Mouse (Mus musculus): Measurements from ENCODE around the gene Icos. TPM values are rescaled to one million over a fixed set of nuclear protein-coding genes. Genes with fewer than 3 reads are reported as not detected.
A peak's percentile ranks its signal among the peaks of the same experiment; 100 is the strongest.

Icos gene
- total RNA-seq, 2 experiments from 2014 or later = 0.17 TPM; not detected in 1

- DNase-seq (ENCODE audit: extremely low spot score in 1 of 2, low spot score in 2 of 2) = no peak
These were observed 49.0 kb downstream of the Icos start for GRCm38 (mm10) chr1:61026712-61027111.

GRCm38 (mm10) chr1:61027519-61027918, 49.8 kb downstream of the Icos start:
- intact Hi-C loops (cut with DNase I) = no loop called here
- DNase-seq (ENCODE audit: extremely low spot score in 1 of 2, low spot score in 2 of 2) = no peak

More at GRCm38 (mm10) chr1:61026712-61027111, 49.0 kb downstream of the Icos start:
- intact Hi-C loops (cut with DNase I) = no loop called here

- no peak for DNase-seq (ENCODE audit: extremely low spot score in 1 of 2, low spot score in 2 of 2)
- intact Hi-C loops (cut with DNase I) = no loop called here
These were observed 52.2 kb downstream of the Icos start for GRCm38 (mm10) chr1:61029919-61030318.

- intact Hi-C loops (cut with DNase I) = no loop called here
- no peak for DNase-seq (ENCODE audit: extremely low spot score in 1 of 2, low spot score in 2 of 2)
These were observed 52.8 kb downstream of the Icos start for GRCm38 (mm10) chr1:61030532-61030931.

GRCm38 (mm10) chr1:61035270-61035669, 57.5 kb downstream of the Icos start:
- DNase-seq (ENCODE audit: extremely low spot score in 1 of 2, low spot score in 2 of 2) = no peak
- intact Hi-C loops (cut with DNase I) = no loop called here

GRCm38 (mm10) chr1:61038223-61038622, 60.5 kb downstream of the Icos start:
- intact Hi-C loops (cut with DNase I) = no loop called here
- no peak for DNase-seq (ENCODE audit: extremely low spot score in 1 of 2, low spot score in 2 of 2)

- intact Hi-C loops (cut with DNase I) = no loop called here
- DNase-seq (ENCODE audit: extremely low spot score in 1 of 2, low spot score in 2 of 2) = no peak
These were observed 61.6 kb downstream of the Icos start for GRCm38 (mm10) chr1:61039310-61039709.

- intact Hi-C loops (cut with DNase I) = no loop called here
These were observed 62.7 kb downstream of the Icos start for GRCm38 (mm10) chr1:61040401-61040800.

GRCm38 (mm10) chr1:61042842-61043241, 65.1 kb downstream of the Icos start:
- peak in 1 of 2 experiments; percentile 12 for DNase-seq (ENCODE audit: extremely low spot score in 1 of 2, low spot score in 2 of 2)
- intact Hi-C loops (cut with DNase I) = no loop called here

More at GRCm38 (mm10) chr1:61040401-61040800, 62.7 kb downstream of the Icos start:
- no peak for DNase-seq (ENCODE audit: extremely low spot score in 1 of 2, low spot score in 2 of 2)

- intact Hi-C loops (cut with DNase I) = no loop called here
- DNase-seq (ENCODE audit: extremely low spot score in 1 of 2, low spot score in 2 of 2) = no peak
These were observed 68.5 kb downstream of the Icos start for GRCm38 (mm10) chr1:61046055-61046705.

GRCm38 (mm10) chr1:61047336-61047735, 69.6 kb downstream of the Icos start:
- DNase-seq (ENCODE audit: extremely low spot score in 1 of 2, low spot score in 2 of 2) = no peak
- intact Hi-C loops (cut with DNase I) = no loop called here

Other genes with a start within 250 kb of the Icos start
- gene Ctla4, start 90.9 kb upstream of the Icos start, total RNA-seq (2021) = not detected